Mouse (Mus musculus) adrenal gland, adult (tissue): ENCODE results near the gene Rerg.

ENCODE experiments used
- DNase-seq, 2 experiments: peaks; one replicate each; pipeline ENCODE4 v3.0.0; 2022 to 2023; ENCODE audit warnings: low spot score in 1 of 2; ENCODE audit not compliant: inconsistent age in 2 of 2

Rerg gene

DNA sequence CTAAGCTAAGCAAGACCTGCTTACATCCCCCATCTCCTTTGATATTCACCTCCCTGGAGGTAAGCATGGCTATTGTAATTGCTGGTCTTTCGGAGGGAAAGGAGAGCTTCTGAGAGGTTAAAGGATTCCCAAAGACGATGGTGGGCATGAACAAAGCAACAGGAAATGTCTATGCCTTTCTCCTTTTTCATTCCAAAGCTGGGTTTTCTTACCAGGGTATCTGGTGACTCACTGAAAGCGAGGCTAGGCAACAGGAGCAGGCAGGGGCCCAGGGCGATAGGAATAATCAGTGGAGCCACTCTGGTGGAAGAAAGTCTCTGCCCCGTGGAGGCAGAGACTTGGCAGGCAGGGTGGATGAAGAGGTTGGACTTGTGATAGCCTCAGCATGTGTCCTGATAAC lies at the start of gene Rerg:
Gene Rerg (minus strand): TSS at position 272 of the 400 bp plus-strand sequence.
- DNase-seq, result no peak

- no peak for DNase-seq
These were observed 47.7 kb upstream of the Rerg start for GRCm38 (mm10) chr6:137217841-137218463.

DNA sequence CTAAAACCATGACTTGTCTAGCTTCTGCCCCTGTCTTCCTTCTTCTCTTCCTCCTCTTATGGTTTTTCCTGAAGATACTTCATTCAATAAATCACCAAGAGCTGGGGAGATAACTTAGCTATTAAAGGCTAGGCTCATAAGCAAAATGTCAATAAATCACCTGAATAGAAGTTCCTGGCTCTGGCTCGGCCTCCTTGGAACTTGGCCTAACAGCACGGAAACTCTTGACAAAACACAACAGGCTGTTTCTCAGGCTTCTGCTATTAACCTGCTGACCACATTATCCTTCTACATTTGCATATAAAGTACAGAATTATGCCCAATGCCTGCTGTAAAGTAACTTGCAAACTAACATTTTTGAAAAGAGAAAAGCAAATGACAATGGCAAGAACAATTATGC lies 41.1 kb upstream of the Rerg start:
- peak in 1 of 2 experiments; percentile 30 for DNase-seq

GRCm38 (mm10) chr6:137210991-137211390 lies 40.7 kb upstream of the Rerg start:
- DNase-seq, result no peak

- DNase-seq, result peak in 1 of 2 experiments; percentile 53
These were observed 39.7 kb upstream of the Rerg start for GRCm38 (mm10) chr6:137209992-137210391.

DNA sequence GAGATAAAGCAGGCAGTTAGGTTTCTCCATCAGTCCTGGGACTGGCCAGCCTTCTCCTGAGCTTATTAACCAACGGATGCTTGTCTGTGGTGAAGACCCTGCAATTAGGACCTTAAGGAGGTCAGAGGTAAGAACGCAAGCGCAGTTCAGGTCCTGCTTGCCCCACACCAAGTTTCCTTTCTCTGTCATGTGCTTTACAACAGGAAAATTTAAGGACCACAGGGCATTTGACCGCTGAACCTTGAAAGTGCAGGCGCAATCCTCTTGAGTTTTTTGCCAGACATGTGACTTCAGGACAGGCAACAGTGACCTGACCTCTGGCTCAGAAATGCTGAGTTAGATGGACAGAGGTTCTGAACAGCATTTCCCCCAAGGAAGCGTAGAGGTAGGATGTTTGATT lies 36.8 kb upstream of the Rerg start:
- DNase-seq, result no peak

GRCm38 (mm10) chr6:137205662-137206400 lies 35.5 kb upstream of the Rerg start:
- peak in 1 of 2 experiments; percentile 66 for DNase-seq

- no peak for DNase-seq
These were observed 32.4 kb upstream of the Rerg start for GRCm38 (mm10) chr6:137202661-137203060.

DNA sequence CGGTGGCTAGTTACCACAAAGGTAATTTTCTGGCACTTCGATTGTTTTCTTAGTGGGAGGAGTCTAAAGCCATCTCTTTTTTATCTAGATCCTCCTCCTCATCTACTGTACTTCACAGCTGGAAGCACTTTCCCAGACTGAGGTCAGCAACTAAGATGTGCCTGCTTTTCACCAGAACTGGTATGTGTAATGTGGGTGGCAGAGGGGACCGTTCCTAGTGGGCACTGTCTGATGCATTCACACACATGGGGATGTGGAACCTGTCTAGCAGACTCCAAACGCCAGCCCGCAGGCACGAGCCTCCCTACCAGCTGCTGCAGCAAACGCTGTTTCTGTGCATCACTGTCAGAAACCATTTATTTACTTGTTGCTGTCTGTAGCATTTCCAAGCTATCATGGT lies 31.3 kb upstream of the Rerg start:
- no peak for DNase-seq

DNA sequence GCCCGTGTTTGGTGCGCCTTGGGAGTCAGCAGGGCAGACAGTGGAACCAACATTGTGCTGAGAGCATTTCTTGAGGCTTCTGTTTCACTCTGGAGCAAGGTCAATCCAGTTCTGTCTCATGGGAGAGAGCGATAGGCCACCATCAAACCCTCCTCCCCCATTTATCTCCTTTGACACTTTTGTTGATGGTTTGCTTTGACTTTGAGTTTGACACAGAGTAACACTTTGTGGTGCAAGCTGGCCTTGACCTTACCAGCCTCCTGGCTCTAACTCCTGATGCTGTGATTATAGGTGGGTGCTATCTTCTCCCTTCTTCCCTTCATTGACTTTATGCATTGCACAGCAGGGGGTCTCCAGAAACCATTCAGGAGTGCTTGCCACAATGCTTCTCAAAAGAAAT lies 30.9 kb upstream of the Rerg start:
- no peak for DNase-seq

- DNase-seq, result peak; percentile 33 to 82
These were observed 21.8 kb upstream of the Rerg start for GRCm38 (mm10) chr6:137192063-137192462.

DNA sequence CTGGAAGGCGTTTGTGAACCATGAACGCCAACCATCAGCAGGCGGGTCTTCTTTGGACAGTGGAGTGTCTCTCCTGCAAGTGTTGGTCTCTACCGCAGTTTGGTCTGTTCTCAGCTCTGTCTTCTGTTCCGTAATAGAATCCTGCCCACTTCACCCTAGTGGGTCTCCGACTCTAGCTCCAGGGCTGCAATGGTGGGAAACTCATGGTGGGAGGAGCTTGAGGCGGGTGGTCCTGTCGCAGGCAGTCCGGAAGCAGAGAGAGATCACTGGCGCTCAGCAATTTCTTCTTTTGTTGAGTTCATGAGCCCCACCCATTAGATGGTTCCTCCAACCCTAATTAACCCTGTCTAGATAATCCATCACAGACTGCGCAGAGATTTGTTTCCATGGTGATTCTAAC lies 20.7 kb upstream of the Rerg start:
- DNase-seq, result no peak

- no peak for DNase-seq
These were observed 20.3 kb upstream of the Rerg start for GRCm38 (mm10) chr6:137190577-137190976.

- no peak for DNase-seq
These were observed 18.2 kb upstream of the Rerg start for GRCm38 (mm10) chr6:137188375-137188926.

- DNase-seq, result no peak
These were observed 17.1 kb upstream of the Rerg start for GRCm38 (mm10) chr6:137187426-137187825.

- DNase-seq, result no peak
These were observed 10.3 kb upstream of the Rerg start for GRCm38 (mm10) chr6:137180636-137181035.

- DNase-seq, result no peak
These were observed 9.8 kb upstream of the Rerg start for GRCm38 (mm10) chr6:137180115-137180514.

DNA sequence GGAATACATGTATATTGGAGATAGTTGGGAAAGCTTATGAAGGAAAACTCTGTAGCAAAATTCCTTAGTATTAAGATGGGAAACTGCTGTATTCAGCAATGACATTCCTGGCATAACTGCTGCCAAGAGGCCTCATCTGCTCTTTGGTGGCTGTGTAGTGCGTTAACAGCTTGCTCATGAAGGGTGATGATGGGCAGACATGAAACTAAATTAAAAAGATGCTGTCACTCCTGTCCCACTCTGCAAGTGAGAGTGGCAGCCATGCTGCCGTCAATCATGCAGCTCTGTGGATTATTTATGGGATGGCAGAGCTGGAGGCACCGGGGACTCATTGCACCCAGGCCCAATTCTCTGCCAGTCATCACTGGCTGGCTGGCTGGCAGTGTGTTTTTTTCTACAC lies 8.7 kb upstream of the Rerg start:
- no peak for DNase-seq

- peak in 1 of 2 experiments; percentile 49 for DNase-seq
These were observed 349 bp upstream of the Rerg start for GRCm38 (mm10) chr6:137170646-137171045.

- peak; percentile 94 to 98 for DNase-seq
These were observed 927 bp downstream of the Rerg start for GRCm38 (mm10) chr6:137169171-137169968.

DNA sequence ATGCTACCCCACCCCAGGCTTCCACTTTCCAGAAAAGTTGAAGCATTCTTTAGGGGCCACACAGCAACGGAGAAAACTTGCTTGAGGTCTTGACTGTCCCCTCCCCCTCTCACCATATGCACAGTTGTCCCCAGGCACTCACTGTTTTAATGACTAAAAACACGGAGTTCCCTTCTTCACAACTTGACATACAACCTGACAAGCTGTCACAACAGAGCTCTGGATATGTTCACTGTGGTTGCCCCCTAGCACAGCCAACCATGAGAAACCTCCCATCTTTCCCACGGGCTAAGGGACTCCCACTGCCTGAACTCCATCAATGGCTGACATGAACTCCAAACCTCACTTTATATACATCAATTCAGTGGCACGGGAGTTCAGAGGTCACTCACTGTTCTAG lies 3.5 kb downstream of the Rerg start:
- peak in 1 of 2 experiments; percentile 63 for DNase-seq
